Mouse (Mus musculus): Measurements from ENCODE around the gene Scgb2b12. TPM values are rescaled to one million over a fixed set of nuclear protein-coding genes. Genes with fewer than 3 reads are reported as not detected.
"Not testable (repeated sequence)": the region's sequence is repeated elsewhere in the genome, so short reads cannot be mapped to it uniquely, and the experiment has no call there.

Scgb2b12 gene
- polyA plus RNA-seq (2014; fragmentation: Nextera tagmentation; extraction: Ambion mirVana), result not detected in 2 replicates

- H3K36me3 ChIP-seq (ENCODE audit: control insufficient read depth, insufficient read depth, low read length); H3K27me3 ChIP-seq (ENCODE audit: control insufficient read depth, insufficient read depth, low read length); H3K4me3 ChIP-seq (ENCODE audit: low read depth, low read length); ATAC-seq (ENCODE audit: low read depth); H3K4me1 ChIP-seq (ENCODE audit: control insufficient read depth, insufficient read depth, low read length); H3K9me3 ChIP-seq (ENCODE audit: control insufficient read depth, low read length); H3K9ac ChIP-seq (replicated peaks; ENCODE audit: low read depth, low read length); H3K27ac ChIP-seq (ENCODE audit: low read depth, low read length); H3K4me2 ChIP-seq (ENCODE audit: low read depth, low read length): not testable (repeated sequence)
- WGBS, result 79% methylated on average over 1 of the region's 1 CpGs
Measured at GRCm38 (mm10) chr7:32327145-32327544, at the start of gene Scgb2b12. TSS of gene Scgb2b12 (minus strand) at chr7:32327245.

DNA sequence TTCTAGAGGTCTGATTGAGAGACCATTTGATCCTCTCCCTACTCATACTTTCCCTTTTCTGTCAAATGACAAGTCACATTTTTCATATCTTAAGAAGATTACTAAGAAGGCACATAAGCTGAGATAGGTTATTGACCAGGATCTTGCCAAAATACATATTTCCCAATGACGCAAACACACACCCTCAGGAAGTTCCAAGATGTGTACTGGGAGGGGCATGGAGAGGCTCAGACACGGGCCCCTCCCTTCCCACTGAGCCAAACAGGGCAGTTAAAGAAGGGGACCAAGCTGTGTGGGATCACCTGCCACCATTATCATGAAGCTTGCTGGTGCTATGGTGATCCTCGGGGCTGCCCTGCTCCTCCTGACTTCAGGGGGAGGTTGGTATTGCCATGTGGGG lies 6.8 kb upstream of the Scgb2b12 start, which contains the start of gene Scgb1b12:
Gene Scgb1b12 (plus strand): TSS at position 301 of the 400 bp plus-strand sequence.
- H3K27me3 ChIP-seq (ENCODE audit: control insufficient read depth, insufficient read depth, low read length); H3K9ac ChIP-seq (replicated peaks; ENCODE audit: low read depth, low read length); H3K4me3 ChIP-seq (ENCODE audit: low read depth, low read length); H3K27ac ChIP-seq (ENCODE audit: low read depth, low read length); H3K4me1 ChIP-seq (ENCODE audit: control insufficient read depth, insufficient read depth, low read length); H3K36me3 ChIP-seq (ENCODE audit: control insufficient read depth, insufficient read depth, low read length); ATAC-seq (ENCODE audit: low read depth); H3K9me3 ChIP-seq (ENCODE audit: control insufficient read depth, low read length); H3K4me2 ChIP-seq (ENCODE audit: low read depth, low read length): not testable (repeated sequence)
- 95% methylated on average over 2 of the region's 3 CpGs for WGBS

Other genes with a start within 250 kb of the Scgb2b12 start
- not detected in 2 replicates for gene Scgb1b10, start 226.4 kb downstream of the Scgb2b12 start, polyA plus RNA-seq (2014; fragmentation: Nextera tagmentation; extraction: Ambion mirVana)
- gene Scgb2b11, start 116.1 kb downstream of the Scgb2b12 start, polyA plus RNA-seq (2014; fragmentation: Nextera tagmentation; extraction: Ambion mirVana), result not detected in 2 replicates
- gene Scgb1b11, start 104.4 kb downstream of the Scgb2b12 start, polyA plus RNA-seq (2014; fragmentation: Nextera tagmentation; extraction: Ambion mirVana), result not detected in 2 replicates
- not detected in 2 replicates for gene Scgb1b12, start 6.9 kb upstream of the Scgb2b12 start, polyA plus RNA-seq (2014; fragmentation: Nextera tagmentation; extraction: Ambion mirVana)
- gene Scgb1b29, start 114.3 kb upstream of the Scgb2b12 start, polyA plus RNA-seq (2014; fragmentation: Nextera tagmentation; extraction: Ambion mirVana), result not detected in 2 replicates

Measured in neural tube, embryonic 14.5 days (tissue).